Mouse (Mus musculus) layer of hippocampus, adult 9-11 months (tissue): ENCODE measurements at regions not wholly inside any gene's neighbourhood (a gene's known extent, or its start where the extent isn't known, plus 50 kb on each side); places are given as distances from the start of the nearest gene placed in this dataset.

ENCODE experiments used
- DNase-seq: peaks from one replicate; pipeline ENCODE4 v3.0.0; 2022

- peak; percentile 48 for DNase-seq
These were observed 77.5 kb upstream of the Dapl1 start for GRCm38 (mm10) chr2:59406976-59407375.

GRCm38 (mm10) chr2:59407512-59407988, 76.9 kb upstream of the Dapl1 start:
- DNase-seq = peak; percentile 91

- DNase-seq = no peak
These were observed 76.3 kb upstream of the Dapl1 start for GRCm38 (mm10) chr2:59408040-59408587.

- DNase-seq = no peak
These were observed 69.8 kb upstream of the Dapl1 start for GRCm38 (mm10) chr2:59414612-59415011.

GRCm38 (mm10) chr2:59416491-59417195, 67.8 kb upstream of the Dapl1 start:
- DNase-seq = no peak

- DNase-seq = no peak
These were observed 67.0 kb upstream of the Dapl1 start for GRCm38 (mm10) chr2:59417384-59417955.

GRCm38 (mm10) chr2:59420496-59420895, 64.0 kb upstream of the Dapl1 start:
- DNase-seq = no peak

- DNase-seq = no peak
These were observed 61.9 kb upstream of the Dapl1 start for GRCm38 (mm10) chr2:59422291-59423242.

- DNase-seq = no peak
These were observed 60.2 kb upstream of the Dapl1 start for GRCm38 (mm10) chr2:59424205-59424604.

- peak; percentile 42 for DNase-seq
These were observed 59.7 kb upstream of the Dapl1 start for GRCm38 (mm10) chr2:59424729-59425128.

GRCm38 (mm10) chr2:59425876-59426275, 58.6 kb upstream of the Dapl1 start:
- no peak for DNase-seq

GRCm38 (mm10) chr2:59431466-59431865, 53.0 kb upstream of the Dapl1 start:
- DNase-seq = no peak

GRCm38 (mm10) chr2:59431867-59432266, 52.6 kb upstream of the Dapl1 start:
- no peak for DNase-seq
